Comparison of ENCODE assay signal across 13 mouse cellular contexts in genomic region chr6:41061085-41061484, GRCm38 (mm10). TPM values are rescaled to one million over a fixed set of nuclear protein-coding genes. Genes with fewer than 3 reads are reported as not detected.
DNase-seq lines count a peak whose midpoint lies in the region; ATAC-seq and TF ChIP-seq lines count a peak whose summit lies in the region.
"Had no signal": no experiment of that assay in that cellular context is flagged by ENCODE, and none has a peak within 500 bp of the region (broad histone marks: within the 10 kb centered on the region; RNA-seq: fewer than 3 reads in every experiment).

No protein-coding gene starts in this region.

- H3K36me3 ChIP-seq in stomach, postnatal 0 days (ENCODE audit: control insufficient read depth, insufficient read depth, low read length) = no peaks in the 10 kb centered on the region

- TF ChIP-seq CTCF in left cerebral cortex, adult 2 months (IDR thresholded peaks at IDR 0.05) = peak; percentile 34
- peak; percentile 34 for TF ChIP-seq CTCF in Patski (IDR thresholded peaks at IDR 0.05)
- TF ChIP-seq CTCF in stomach, postnatal 0 days (IDR thresholded peaks at IDR 0.05; ENCODE audit: low read depth) = peak; percentile 29

- DNase-seq in left cerebral cortex, adult 2 months (ENCODE audit: extremely low spot score in 1 of 2, low spot score in 2 of 2) = no peak
- no peak for DNase-seq in left cerebral cortex, postnatal 10 days (ENCODE audit: extremely low spot score in 1 of 2, low spot score in 2 of 2)
- peak; percentile 70 for DNase-seq in CD4-positive, CD25-positive, alpha-beta regulatory T cell, adult 2 months (ENCODE audit: low read depth, low spot score)
- DNase-seq in Patski (ENCODE audit: low read depth, low spot score) = no peak
- no peak for DNase-seq in stomach, postnatal 0 days (ENCODE audit: low spot score)
- no peak for DNase-seq in lung, postnatal 10 days
- no peak for DNase-seq in adrenal gland, postnatal 4 days (ENCODE audit: low spot score in 2 of 2)
- DNase-seq: cerebellum, postnatal 36 days; heart, adult 18-20 months; kidney, postnatal 10 days had no signal

- ATAC-seq in Patski = no peak
- no peak for ATAC-seq in stomach, postnatal 0 days (ENCODE audit: low FRiP score, low TSS enrichment)

- intact Hi-C loops in left cerebral cortex, adult 2 months (cut with DNase I) = no loop called here
- intact Hi-C loops in left cerebral cortex, postnatal 10 days (cut with DNase I) = no loop called here

- H3K4me1 ChIP-seq in stomach, postnatal 0 days (replicated peaks; ENCODE audit: control insufficient read depth, insufficient read depth) = no peaks in the 10 kb centered on the region

- H3K9me3 ChIP-seq in stomach, postnatal 0 days (ENCODE audit: control insufficient read depth, low read length) = no peaks in the 10 kb centered on the region

- POLR2A ChIA-PET in Patski (lab: Charles Lee) = no interaction called here

- H3K4me2 ChIP-seq in stomach, postnatal 0 days (replicated peaks; ENCODE audit: low read depth) = no peak overlapping the region

- H3K27ac ChIP-seq in left cerebral cortex, adult 2 months = no peak overlapping the region
- no peak overlapping the region for H3K27ac ChIP-seq in stomach, postnatal 0 days (replicated peaks)

- no peak overlapping the region for H3K9ac ChIP-seq in stomach, postnatal 0 days (ENCODE audit: low read length)

- in situ Hi-C loops in Patski (cut with MboI; ENCODE audit: low pct_unique_long_range_greater_than_20kb) = no loop called here

- no peak for TF ChIP-seq EP300 in stomach, postnatal 0 days (optimal IDR thresholded peaks at IDR 0.05)

- H3K27me3 ChIP-seq in Patski = peaks cover 22% of the 10 kb centered on the region
- no peaks in the 10 kb centered on the region for H3K27me3 ChIP-seq in stomach, postnatal 0 days (ENCODE audit: control insufficient read depth, insufficient read depth, low read length)

- H3K4me3 ChIP-seq in left cerebral cortex, adult 2 months = no peak overlapping the region
- H3K4me3 ChIP-seq in stomach, postnatal 0 days (ENCODE audit: low read depth, low read length) = no peak overlapping the region

- CTCF ChIA-PET in Patski (lab: Charles Lee) = interaction anchor here (1.8 kb wide), 1 partner anchor 15 kb away, joined by 6 read pairs; no protein-coding TSS in a partner anchor

- WGBS in stomach, postnatal 0 days = 74% methylated on average over 5 of the region's 5 CpGs

RNA-seq across cellular contexts. Expression of gene 2210010C04Rik, which starts 25.8 kb away (rescaled TPM):
- total RNA-seq in left cerebral cortex, adult 2 months (2021) = not detected
- not detected for total RNA-seq in left cerebral cortex, postnatal 10 days (2021)
- polyA plus RNA-seq in Patski (2021) = 0.09 TPM
- polyA plus RNA-seq in stomach, postnatal 0 days (2015; fragmentation: Nextera tagmentation; extraction: Ambion mirVana) = 1.0 and 1.4 TPM in 2 replicates
- 100 to 1,000 TPM in 1 of 2 experiments, not detected in 1; 358 TPM for total RNA-seq in adrenal gland, postnatal 4 days (2021)
- total RNA-seq: heart, adult 18-20 months; hematopoietic stem cell, adult 5-6 weeks had no signal
- polyA plus RNA-seq: limb, embryonic 11.5 days; lung, embryonic 16.5 days had no signal
